Mouse (Mus musculus): ENCODE measurements around the gene B430306N03Rik. TPM values are rescaled to one million over a fixed set of nuclear protein-coding genes. Genes with fewer than 3 reads are reported as not detected.
A peak's percentile ranks its signal among the peaks of the same experiment; 100 is the strongest.
"Not testable (repeated sequence)": the region's sequence is repeated elsewhere in the genome, so short reads cannot be mapped to it uniquely, and the experiment has no call there.

Gene B430306N03Rik
- polyA plus RNA-seq, 1 experiment from 2014 or later = 0.33 TPM

GRCm38 (mm10) chr17:48346231-48346630 is 30.3 kb downstream of the B430306N03Rik start, which contains the start of gene Trem2:
Gene Trem2 (plus strand): TSS chr17:48346401.
- no peak within 1 kb of the TSS for H3K9ac ChIP-seq
- DNase-seq = peak; percentile 5
- 63% methylated on average over 5 of the region's 5 CpGs for WGBS

GRCm38 (mm10) chr17:48346834-48347233 is 30.9 kb downstream of the B430306N03Rik start:
- H3K4me2 ChIP-seq = no peak overlapping the region
- no peaks in the 10 kb centered on the region for H3K27me3 ChIP-seq (ENCODE audit: insufficient read depth, low read length)
- no peaks in the 10 kb centered on the region for H3K36me3 ChIP-seq (ENCODE audit: insufficient read depth)
- WGBS = 58% methylated on average over 4 of the region's 4 CpGs
- no peak for TF ChIP-seq CTCF (IDR thresholded peaks at IDR 0.05; ENCODE audit: low read depth)
- ATAC-seq (ENCODE audit: insufficient read depth) (no peak), DNase-seq (no peak)
- no peak overlapping the region for H3K9ac ChIP-seq
- no peaks in the 10 kb centered on the region for H3K4me1 ChIP-seq (ENCODE audit: insufficient read depth)
- H3K9me3 ChIP-seq (ENCODE audit: low read depth, low read length) = no peaks in the 10 kb centered on the region
- H3K27ac ChIP-seq (ENCODE audit: low read depth) = no peak overlapping the region
- no peak overlapping the region for H3K4me3 ChIP-seq (ENCODE audit: low read depth, low read length)

More at GRCm38 (mm10) chr17:48346231-48346630, 30.3 kb downstream of the B430306N03Rik start, which contains the start of gene Trem2:
- no peak for TF ChIP-seq CTCF (IDR thresholded peaks at IDR 0.05; ENCODE audit: low read depth)
- H3K27ac ChIP-seq (ENCODE audit: low read depth) = no peak within 1 kb of the TSS
- no peak within 1 kb of the TSS for H3K4me3 ChIP-seq (ENCODE audit: low read depth, low read length)
- H3K4me1 ChIP-seq (ENCODE audit: insufficient read depth) = no peaks in the 10 kb centered on the region
- H3K9me3 ChIP-seq (ENCODE audit: low read depth, low read length) = no peaks in the 10 kb centered on the region
- no peak within 1 kb of the TSS for H3K4me2 ChIP-seq
- no peaks in the 10 kb centered on the region for H3K27me3 ChIP-seq (ENCODE audit: insufficient read depth, low read length)
- H3K36me3 ChIP-seq (ENCODE audit: insufficient read depth) = no peaks in the 10 kb centered on the region
- ATAC-seq (ENCODE audit: insufficient read depth) = no peak

- ATAC-seq (ENCODE audit: insufficient read depth) (no peak), DNase-seq (no peak)
- no peak overlapping the region for H3K27ac ChIP-seq (ENCODE audit: low read depth)
- H3K9ac ChIP-seq = no peak overlapping the region
- no peak overlapping the region for H3K4me2 ChIP-seq
- H3K27me3 ChIP-seq (ENCODE audit: insufficient read depth, low read length) = no peaks in the 10 kb centered on the region
- H3K4me1 ChIP-seq (ENCODE audit: insufficient read depth) = no peaks in the 10 kb centered on the region
- no peaks in the 10 kb centered on the region for H3K9me3 ChIP-seq (ENCODE audit: low read depth, low read length)
- no peak overlapping the region for H3K4me3 ChIP-seq (ENCODE audit: low read depth, low read length)
- WGBS = 75% methylated on average over 2 of the region's 2 CpGs
- TF ChIP-seq CTCF (IDR thresholded peaks at IDR 0.05; ENCODE audit: low read depth) = no peak
- no peaks in the 10 kb centered on the region for H3K36me3 ChIP-seq (ENCODE audit: insufficient read depth)
Measured at GRCm38 (mm10) chr17:48347287-48347686, 31.3 kb downstream of the B430306N03Rik start.

DNA sequence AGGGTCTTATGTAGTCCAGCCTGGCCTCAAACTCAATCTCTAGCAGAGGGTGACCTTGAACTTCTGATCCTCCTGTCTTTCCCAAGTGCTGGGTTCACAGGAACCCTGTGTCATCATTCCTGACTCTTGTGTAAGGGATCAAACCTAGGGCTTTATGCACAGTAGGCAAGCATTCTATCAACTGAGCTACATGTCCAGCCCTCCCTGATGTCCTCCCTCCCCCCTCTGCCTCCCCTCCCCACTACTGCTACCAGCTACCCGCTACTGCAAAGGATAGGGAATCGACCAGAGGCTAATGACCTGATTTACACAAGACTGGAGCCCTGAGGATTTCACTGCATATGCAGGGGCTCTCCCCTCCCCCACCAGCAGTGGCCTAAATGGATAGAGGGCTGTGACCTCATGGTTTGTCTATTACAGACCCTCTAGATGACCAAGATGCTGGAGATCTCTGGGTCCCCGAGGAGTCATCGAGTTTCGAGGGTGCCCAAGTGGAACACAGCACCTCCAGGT is 34.8 kb downstream of the B430306N03Rik start:
- no peak for ATAC-seq (ENCODE audit: insufficient read depth)
- no peak overlapping the region for H3K4me3 ChIP-seq (ENCODE audit: low read depth, low read length)
- no peak for TF ChIP-seq CTCF (IDR thresholded peaks at IDR 0.05; ENCODE audit: low read depth)
- no peak overlapping the region for H3K27ac ChIP-seq (ENCODE audit: low read depth)
- WGBS = 65% methylated on average over 5 of the region's 5 CpGs
- H3K36me3 ChIP-seq (ENCODE audit: insufficient read depth) = no peaks in the 10 kb centered on the region
- no peak overlapping the region for H3K4me2 ChIP-seq
- H3K9me3 ChIP-seq (ENCODE audit: low read depth, low read length) = no peaks in the 10 kb centered on the region
- H3K27me3 ChIP-seq (ENCODE audit: insufficient read depth, low read length) = no peaks in the 10 kb centered on the region
- H3K4me1 ChIP-seq (ENCODE audit: insufficient read depth) = no peaks in the 10 kb centered on the region
- DNase-seq = no peak
- H3K9ac ChIP-seq = no peak overlapping the region

DNA sequence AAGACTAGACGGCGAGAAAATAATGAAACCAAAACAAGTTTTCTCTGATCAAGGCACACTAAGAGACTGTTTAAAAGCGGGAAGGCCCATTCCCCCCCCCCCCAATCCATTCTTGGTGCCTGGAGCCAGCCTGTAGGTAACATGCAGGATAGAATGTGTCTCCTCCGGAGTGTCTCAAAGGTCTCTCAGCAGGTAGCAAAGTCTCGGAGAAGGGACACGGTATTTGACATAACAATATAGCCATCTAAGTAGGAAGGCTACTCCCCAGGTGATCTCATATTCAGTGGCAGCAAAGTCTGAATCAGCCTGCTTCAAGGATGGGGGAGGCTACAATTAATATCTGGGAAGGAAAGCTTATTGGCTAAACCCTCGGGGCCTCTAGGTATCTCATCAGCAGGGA is 37.0 kb downstream of the B430306N03Rik start:
- H3K9ac ChIP-seq; H3K27me3 ChIP-seq (ENCODE audit: insufficient read depth, low read length); H3K9me3 ChIP-seq (ENCODE audit: low read depth, low read length); DNase-seq; H3K4me3 ChIP-seq (ENCODE audit: low read depth, low read length); H3K36me3 ChIP-seq (ENCODE audit: insufficient read depth); H3K4me1 ChIP-seq (ENCODE audit: insufficient read depth); ATAC-seq (ENCODE audit: insufficient read depth); H3K27ac ChIP-seq (ENCODE audit: low read depth); H3K4me2 ChIP-seq: not testable (repeated sequence)
- whole genome bisulfite sequencing = 78% methylated on average over 7 of the region's 7 CpGs

GRCm38 (mm10) chr17:48355822-48356221 is 39.9 kb downstream of the B430306N03Rik start:
- WGBS = 88% methylated on average over 3 of the region's 3 CpGs
- H3K4me3 ChIP-seq (ENCODE audit: low read depth, low read length) = no peak overlapping the region
- no peak overlapping the region for H3K27ac ChIP-seq (ENCODE audit: low read depth)
- no peaks in the 10 kb centered on the region for H3K9me3 ChIP-seq (ENCODE audit: low read depth, low read length)
- no peak for DNase-seq
- no peak for TF ChIP-seq CTCF (IDR thresholded peaks at IDR 0.05; ENCODE audit: low read depth)
- no peak for ATAC-seq (ENCODE audit: insufficient read depth)
- no peak overlapping the region for H3K9ac ChIP-seq
- no peak overlapping the region for H3K4me2 ChIP-seq
- no peaks in the 10 kb centered on the region for H3K36me3 ChIP-seq (ENCODE audit: insufficient read depth)
- H3K27me3 ChIP-seq (ENCODE audit: insufficient read depth, low read length) = no peaks in the 10 kb centered on the region
- H3K4me1 ChIP-seq (ENCODE audit: insufficient read depth) = no peaks in the 10 kb centered on the region

DNA sequence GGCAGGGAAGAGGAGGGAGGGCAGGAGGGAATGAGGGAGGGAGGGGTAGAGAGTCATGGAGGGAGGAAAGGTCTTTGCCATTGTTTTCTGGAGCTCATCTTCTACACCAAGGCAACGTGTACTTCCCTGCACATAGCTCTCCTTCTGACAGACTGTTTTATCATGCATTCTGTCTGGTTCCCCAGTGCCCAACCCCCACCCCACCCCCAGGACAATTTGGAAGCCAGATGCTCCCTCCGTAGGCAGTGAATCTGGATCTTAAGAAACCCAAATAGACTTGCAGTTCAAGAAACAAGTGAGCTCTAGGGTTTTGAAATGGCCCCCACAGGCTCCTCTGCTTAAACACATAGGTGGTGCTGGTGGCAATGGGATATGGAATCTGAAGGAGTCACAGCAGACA is 42.0 kb downstream of the B430306N03Rik start:
- H3K27me3 ChIP-seq (ENCODE audit: insufficient read depth, low read length) = no peaks in the 10 kb centered on the region
- DNase-seq (no peak), ATAC-seq (ENCODE audit: insufficient read depth) (no peak)
- no peak overlapping the region for H3K27ac ChIP-seq (ENCODE audit: low read depth)
- no peak overlapping the region for H3K4me3 ChIP-seq (ENCODE audit: low read depth, low read length)
- H3K9me3 ChIP-seq (ENCODE audit: low read depth, low read length) = no peaks in the 10 kb centered on the region
- WGBS = 52% methylated on average over 2 of the region's 2 CpGs
- H3K4me1 ChIP-seq (ENCODE audit: insufficient read depth) = no peaks in the 10 kb centered on the region
- TF ChIP-seq CTCF (IDR thresholded peaks at IDR 0.05; ENCODE audit: low read depth) = no peak
- no peak overlapping the region for H3K9ac ChIP-seq
- no peaks in the 10 kb centered on the region for H3K36me3 ChIP-seq (ENCODE audit: insufficient read depth)
- no peak overlapping the region for H3K4me2 ChIP-seq

DNA sequence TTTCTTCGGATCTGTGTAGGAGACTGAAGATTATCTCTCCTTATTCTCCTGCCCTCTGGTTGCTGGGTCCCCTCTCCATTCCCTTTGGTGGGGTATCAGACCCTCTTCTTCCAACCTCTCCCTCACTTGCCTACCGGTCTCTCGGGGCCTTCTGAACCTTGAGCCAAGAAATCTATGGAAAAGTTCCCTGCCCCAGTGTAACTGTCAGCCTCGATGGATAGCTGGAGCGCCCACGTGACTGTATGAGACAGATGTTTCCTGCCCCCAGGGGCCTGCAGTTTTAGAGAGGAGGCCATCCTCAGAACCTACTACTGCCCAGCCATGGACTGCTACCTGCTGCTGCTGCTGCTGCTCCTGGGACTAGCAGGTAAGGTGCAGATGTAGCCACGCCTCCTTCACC is 43.7 kb downstream of the B430306N03Rik start, which contains the start of gene Treml1:
Treml1 (plus strand) TSS at position 301 of the 400 bp plus-strand sequence.
- no peak for ATAC-seq (ENCODE audit: insufficient read depth)
- no peaks in the 10 kb centered on the region for H3K4me1 ChIP-seq (ENCODE audit: insufficient read depth)
- DNase-seq = no peak
- H3K27ac ChIP-seq (ENCODE audit: low read depth) = no peak within 1 kb of the TSS
- H3K36me3 ChIP-seq (ENCODE audit: insufficient read depth) = no peaks in the 10 kb centered on the region
- no peak within 1 kb of the TSS for H3K4me2 ChIP-seq
- 70% methylated on average over 7 of the region's 7 CpGs for WGBS
- no peak for TF ChIP-seq CTCF (IDR thresholded peaks at IDR 0.05; ENCODE audit: low read depth)
- H3K9ac ChIP-seq = no peak within 1 kb of the TSS
- no peaks in the 10 kb centered on the region for H3K27me3 ChIP-seq (ENCODE audit: insufficient read depth, low read length)
- H3K9me3 ChIP-seq (ENCODE audit: low read depth, low read length) = no peaks in the 10 kb centered on the region
- H3K4me3 ChIP-seq (ENCODE audit: low read depth, low read length) = no peak within 1 kb of the TSS
